Mouse (Mus musculus) cortical plate, adult 2 months (tissue): ENCODE results near the gene Fignl2. TPM values are rescaled to one million over a fixed set of nuclear protein-coding genes. Genes with fewer than 3 reads are reported as not detected.

ENCODE experiments used
- H3K27ac ChIP-seq: fragments of 200-500 bp; 2 replicates; pipeline ENCODE4 v1.5.1; 2012; ENCODE audit warnings: low read length, control low read depth, inconsistent platforms; ENCODE audit not compliant: insufficient read depth
- H3K4me1 ChIP-seq: fragments of 200-500 bp; 2 replicates; pipeline ENCODE4 v1.6.1; 2011; ENCODE audit warnings: low read length; ENCODE audit not compliant: control insufficient read depth, insufficient read depth
- H3K4me3 ChIP-seq: fragments of 200-500 bp; 2 replicates; pipeline ENCODE4 v1.5.1; 2011; ENCODE audit warnings: mild to moderate bottlenecking, low read length, control low read depth; ENCODE audit not compliant: insufficient read depth
- CTCF ChIP-seq: fragments of 200-500 bp; IDR thresholded peaks from 2 replicates; pipeline ENCODE4 v1.5.1; 2011; ENCODE audit warnings: mild to moderate bottlenecking, control low read depth, low read length; ENCODE audit not compliant: insufficient read depth; ENCODE audit errors: extremely low read depth
- POLR2A ChIP-seq: fragments of 200-500 bp; IDR thresholded peaks from 2 replicates; pipeline ENCODE4 v1.6.1; 2011; ENCODE audit warnings: mild to moderate bottlenecking, low read length, control low read depth; ENCODE audit not compliant: insufficient read depth; ENCODE audit errors: extremely low read depth
- polyA plus RNA-seq: library from polyadenylated mRNA; depleted of rRNA; stranded (reverse); fragments of >200 nt; gene quantifications from 2 replicates; pipeline ENCODE4 v1.2.3, GENCODE M21; 2012

Fignl2 gene
- polyA plus RNA-seq, 1 experiment, result 0.77 TPM

- H3K4me3 ChIP-seq, result no peak overlapping the region
Measured at GRCm38 (mm10) chr15:101069641-101070190, 8.7 kb downstream of the Fignl2 start.

GRCm38 (mm10) chr15:101068671-101069070 is 9.7 kb downstream of the Fignl2 start:
- no peak overlapping the region for H3K27ac ChIP-seq

More at GRCm38 (mm10) chr15:101069641-101070190, 8.7 kb downstream of the Fignl2 start:
- TF ChIP-seq POLR2A, result no peak
- Histone ChIP-seq H3K27ac (no peak overlapping the region), H3K4me1 (no peaks in the 10 kb centered on the region)

GRCm38 (mm10) chr15:101068029-101068428 is 10.3 kb downstream of the Fignl2 start:
- Histone ChIP-seq H3K27ac (no peak overlapping the region), H3K4me1 (no peaks in the 10 kb centered on the region), H3K4me3 (no peak overlapping the region)
- TF ChIP-seq POLR2A (no peak), CTCF (no peak)

More at GRCm38 (mm10) chr15:101068671-101069070, 9.7 kb downstream of the Fignl2 start:
- TF ChIP-seq POLR2A, result no peak
- no peak for TF ChIP-seq CTCF
- no peaks in the 10 kb centered on the region for H3K4me1 ChIP-seq
- H3K4me3 ChIP-seq, result no peak overlapping the region

GRCm38 (mm10) chr15:101066920-101067696 is 11.3 kb downstream of the Fignl2 start:
- Histone ChIP-seq H3K4me1 (no peaks in the 10 kb centered on the region), H3K27ac (no peak overlapping the region), H3K4me3 (no peak overlapping the region)
- TF ChIP-seq POLR2A (no peak), CTCF (no peak)

DNA sequence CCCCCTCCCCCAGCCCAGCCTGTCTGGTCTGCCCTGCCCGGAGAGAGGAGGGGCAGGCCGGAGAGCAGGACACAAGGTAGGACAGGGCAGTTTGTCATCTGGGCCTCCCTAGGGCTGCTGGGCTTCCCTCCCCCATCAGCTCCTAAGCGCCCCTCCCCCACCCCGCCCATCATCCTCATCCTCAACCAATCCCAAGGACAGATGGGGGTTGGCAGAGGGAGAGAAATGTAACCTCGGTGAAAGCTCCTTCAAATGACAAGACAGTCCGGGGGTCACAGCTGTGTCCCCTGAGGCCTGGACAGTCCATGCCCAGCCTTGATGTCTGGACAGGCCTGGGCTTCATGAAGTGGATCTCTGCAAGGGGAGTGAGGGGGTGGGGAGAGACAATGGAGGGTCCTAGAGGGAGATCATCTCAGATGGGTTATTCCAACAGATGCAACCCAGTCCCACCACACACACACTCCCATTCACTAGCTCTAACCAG is 12.0 kb downstream of the Fignl2 start:
- Histone ChIP-seq H3K27ac (no peak overlapping the region), H3K4me1 (no peaks in the 10 kb centered on the region), H3K4me3 (no peak overlapping the region)
- TF ChIP-seq POLR2A (no peak), CTCF (no peak)

DNA sequence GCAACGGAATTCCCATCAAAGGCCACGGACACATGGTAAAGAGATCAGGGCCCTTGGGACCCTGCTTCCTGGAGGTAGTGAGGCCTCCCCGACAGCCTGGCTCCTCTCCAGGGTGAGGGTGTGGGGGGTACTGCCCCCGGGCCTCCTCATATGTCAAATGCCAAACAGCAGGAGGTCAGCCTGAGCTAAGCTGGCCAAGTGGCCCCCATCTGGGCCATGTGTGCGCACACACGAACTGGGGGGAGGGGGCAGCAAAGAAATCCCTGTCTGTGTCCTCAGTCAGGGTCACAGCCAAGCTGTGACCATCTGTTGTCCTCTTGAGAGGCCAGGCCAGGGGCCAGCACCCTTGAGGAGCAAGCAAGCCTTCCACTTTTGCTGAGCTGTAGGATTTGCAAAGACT is 13.3 kb downstream of the Fignl2 start:
- no peak overlapping the region for H3K27ac ChIP-seq
- no peak overlapping the region for H3K4me3 ChIP-seq
- no peak for TF ChIP-seq POLR2A
- no peak for TF ChIP-seq CTCF
- H3K4me1 ChIP-seq, result no peaks in the 10 kb centered on the region

- TF ChIP-seq CTCF, result no peak
- TF ChIP-seq POLR2A, result no peak
- H3K4me3 ChIP-seq, result no peak overlapping the region
- H3K27ac ChIP-seq, result no peak overlapping the region
- no peaks in the 10 kb centered on the region for H3K4me1 ChIP-seq
Measured at GRCm38 (mm10) chr15:101060280-101060852, 18.0 kb downstream of the Fignl2 start.

DNA sequence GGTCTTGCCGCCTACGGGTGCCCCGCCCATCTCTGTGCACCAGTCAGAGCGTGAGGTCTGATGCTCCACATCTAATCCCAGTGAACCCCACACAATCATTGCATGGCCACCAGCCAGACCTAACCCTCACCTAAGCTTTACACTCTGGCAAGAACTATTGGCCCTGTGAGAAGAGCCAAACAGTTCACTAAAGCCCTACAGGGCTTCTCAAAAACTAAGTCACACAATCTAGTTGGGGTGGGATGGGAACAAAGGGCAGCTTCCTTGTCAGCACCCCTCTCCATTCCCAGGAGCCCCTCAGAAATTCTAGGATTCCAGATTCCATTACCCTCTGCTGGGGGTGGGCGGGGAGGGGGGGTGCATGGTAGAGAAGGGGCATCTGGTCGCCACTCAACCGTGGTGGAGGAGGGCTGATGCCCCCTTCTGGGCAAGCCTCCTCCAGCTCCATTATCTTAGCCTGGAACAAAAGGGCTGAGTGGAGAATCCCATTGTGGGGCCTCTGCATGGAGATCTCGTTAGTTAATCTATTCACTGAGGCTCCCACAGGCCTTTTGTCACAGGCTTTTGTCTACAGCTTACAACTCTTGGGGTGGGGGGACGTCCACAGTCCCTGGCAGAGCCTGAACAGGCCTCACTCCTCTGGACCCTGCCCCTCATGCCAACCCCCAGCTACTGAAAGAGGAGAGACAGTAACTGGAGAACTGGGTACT is 18.6 kb downstream of the Fignl2 start:
- H3K27ac ChIP-seq, result no peak overlapping the region
- H3K4me1 ChIP-seq, result no peaks in the 10 kb centered on the region
- TF ChIP-seq POLR2A (no peak), CTCF (no peak)
- H3K4me3 ChIP-seq, result no peak overlapping the region

DNA sequence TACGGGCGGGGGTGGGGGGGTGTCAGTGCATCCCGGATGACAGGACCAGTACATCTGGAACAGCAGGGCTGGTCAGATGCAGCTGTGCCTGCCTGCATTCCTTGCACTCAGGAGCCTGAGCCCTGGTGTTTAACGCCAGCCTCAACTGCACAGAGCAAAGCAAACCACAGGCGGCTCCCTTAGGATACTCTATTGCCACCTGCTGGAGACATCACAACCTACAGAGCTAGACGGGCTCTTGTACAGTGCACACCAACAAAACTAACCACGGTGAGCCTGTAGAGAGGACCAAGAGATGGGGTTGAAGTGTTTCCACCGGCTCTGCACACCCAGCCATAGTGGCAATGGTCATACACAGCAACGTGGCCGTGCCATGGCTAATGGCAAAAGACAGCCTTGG is 22.1 kb downstream of the Fignl2 start:
- Histone ChIP-seq H3K4me3 (no peak overlapping the region), H3K27ac (no peak overlapping the region), H3K4me1 (no peaks in the 10 kb centered on the region)
- TF ChIP-seq POLR2A, result no peak
- TF ChIP-seq CTCF, result peak; percentile 65
